Mouse (Mus musculus) kidney, postnatal 25 days (tissue): ENCODE data around the gene Kctd15.

ENCODE experiments used
- DNase-seq, 2 experiments: peaks; one replicate each; pipeline ENCODE4 v3.0.0; 2021; ENCODE audit warnings: mixed read lengths in 2 of 2

The Kctd15 gene

GRCm38 (mm10) chr7:34662227-34662626, 5.7 kb upstream of the Kctd15 start:
- DNase-seq: no peak

GRCm38 (mm10) chr7:34659386-34660085, 3.0 kb upstream of the Kctd15 start:
- DNase-seq: peak; percentile 65 to 76

GRCm38 (mm10) chr7:34655086-34655839, 1.3 kb downstream of the Kctd15 start:
- DNase-seq: peak; percentile 94 to 96

- peak; percentile 68 to 76 for DNase-seq
Measured at GRCm38 (mm10) chr7:34654441-34655085, 2.0 kb downstream of the Kctd15 start.

GRCm38 (mm10) chr7:34653731-34654440, 2.6 kb downstream of the Kctd15 start:
- DNase-seq: peak in 1 of 2 experiments; percentile 22

GRCm38 (mm10) chr7:34652751-34653502, 3.6 kb downstream of the Kctd15 start:
- DNase-seq: peak in 1 of 2 experiments; percentile 16

- no peak for DNase-seq
Measured at GRCm38 (mm10) chr7:34651381-34651780, 5.2 kb downstream of the Kctd15 start.

- DNase-seq: peak; percentile 90 to 94
Measured at GRCm38 (mm10) chr7:34647052-34647451, 9.5 kb downstream of the Kctd15 start.

GRCm38 (mm10) chr7:34646144-34646795, 10.3 kb downstream of the Kctd15 start:
- DNase-seq: no peak

GRCm38 (mm10) chr7:34645623-34646022, 10.9 kb downstream of the Kctd15 start:
- no peak for DNase-seq

- no peak for DNase-seq
Measured at GRCm38 (mm10) chr7:34644591-34644990, 11.9 kb downstream of the Kctd15 start.

- no peak for DNase-seq
Measured at GRCm38 (mm10) chr7:34643329-34643728, 13.2 kb downstream of the Kctd15 start.

- no peak for DNase-seq
Measured at GRCm38 (mm10) chr7:34641968-34642367, 14.6 kb downstream of the Kctd15 start.

- no peak for DNase-seq
Measured at GRCm38 (mm10) chr7:34639798-34640197, 16.7 kb downstream of the Kctd15 start.

GRCm38 (mm10) chr7:34636661-34637060, 19.9 kb downstream of the Kctd15 start:
- no peak for DNase-seq

GRCm38 (mm10) chr7:34632966-34633742, 23.4 kb downstream of the Kctd15 start:
- no peak for DNase-seq

GRCm38 (mm10) chr7:34630211-34631085, 26.1 kb downstream of the Kctd15 start:
- peak; percentile 65 to 75 for DNase-seq

GRCm38 (mm10) chr7:34629702-34630210, 26.8 kb downstream of the Kctd15 start:
- no peak for DNase-seq

- DNase-seq: no peak
Measured at GRCm38 (mm10) chr7:34620411-34620810, 36.1 kb downstream of the Kctd15 start.
